Mouse (Mus musculus): ENCODE data around the gene Thoc7. TPM values are rescaled to one million over a fixed set of nuclear protein-coding genes. Genes with fewer than 3 reads are reported as not detected.

The Thoc7 gene
- total RNA-seq, 4 experiments from 2014 or later: 81.7 to 95.6 (median 93.9) TPM

DNA sequence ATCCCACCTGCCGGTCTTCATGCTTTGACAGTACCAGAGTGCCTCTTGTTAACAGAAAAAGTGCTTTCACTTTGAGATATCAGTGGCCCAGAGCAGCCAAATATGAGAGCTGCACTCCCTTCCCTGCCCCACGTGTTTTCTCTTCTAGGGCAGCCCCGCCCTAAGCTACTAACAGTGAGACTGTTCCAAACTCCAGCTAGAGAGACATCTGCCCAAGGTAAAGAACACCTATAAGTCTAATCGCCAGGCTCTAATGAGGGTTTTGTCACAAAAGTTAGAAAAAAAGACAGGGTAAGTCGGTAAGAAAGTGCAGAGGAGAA is 27.6 kb downstream of the Thoc7 start:
- DNase-seq (ENCODE audit: low spot score in 2 of 2): no peak

DNA sequence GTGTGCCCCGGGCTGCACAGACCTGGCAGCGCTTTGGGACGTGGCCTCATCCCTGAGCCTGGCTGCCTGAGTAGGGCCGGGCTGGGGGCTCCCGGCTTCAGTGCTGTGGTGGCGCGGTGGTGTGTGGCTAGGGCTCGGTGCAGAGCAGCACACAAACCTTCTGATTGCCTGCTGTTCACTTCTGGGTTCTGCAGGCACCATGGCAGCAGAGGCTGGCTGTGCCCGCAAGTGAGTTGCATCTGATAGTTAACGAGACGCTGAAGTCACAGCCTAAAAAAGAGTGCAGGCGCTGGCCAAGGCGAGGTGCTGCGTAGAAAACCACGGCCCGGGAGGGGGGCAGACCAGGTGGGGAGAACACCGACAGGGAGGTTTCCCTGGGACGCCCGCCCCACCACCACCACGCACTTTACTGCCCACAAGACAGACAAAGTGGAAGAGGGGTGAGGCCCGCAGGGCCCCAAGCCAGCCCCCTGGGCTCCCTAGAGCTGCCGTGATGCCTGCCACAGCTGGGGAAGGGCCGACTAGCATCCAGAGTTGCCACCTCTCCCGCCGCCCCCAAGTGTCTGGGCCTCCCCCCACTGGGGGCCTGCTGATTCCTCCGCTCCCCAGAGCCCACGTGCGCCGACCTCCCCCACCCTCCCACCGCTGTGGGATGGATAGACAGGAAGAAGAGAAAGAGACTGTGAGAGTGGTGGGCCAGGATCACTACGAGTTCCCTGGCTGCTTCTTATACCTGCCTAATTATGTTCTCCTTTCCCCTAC is 28.2 kb downstream of the Thoc7 start:
- DNase-seq (ENCODE audit: low spot score in 2 of 2): no peak

DNA sequence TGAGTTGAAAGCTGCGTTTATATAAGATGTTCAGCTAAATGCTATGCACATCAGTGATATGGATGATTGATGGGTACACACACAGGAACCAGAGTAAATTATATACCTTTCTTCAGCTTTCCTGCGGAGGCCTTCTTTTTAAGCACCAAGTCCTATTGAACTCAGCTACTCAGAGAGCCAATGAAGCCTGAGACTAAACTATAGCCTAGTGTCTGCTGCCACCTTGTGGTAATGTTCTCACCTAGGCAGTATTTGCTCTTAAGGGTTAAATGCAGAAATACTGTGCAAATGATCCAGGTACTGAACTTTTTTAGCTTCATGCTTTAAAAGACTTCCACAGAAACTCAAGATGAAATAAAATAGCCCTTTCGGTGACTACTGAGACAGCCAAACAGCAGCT is 44.0 kb downstream of the Thoc7 start:
- peak in 1 of 2 experiments; percentile 36 for DNase-seq (ENCODE audit: low spot score in 2 of 2)

DNA sequence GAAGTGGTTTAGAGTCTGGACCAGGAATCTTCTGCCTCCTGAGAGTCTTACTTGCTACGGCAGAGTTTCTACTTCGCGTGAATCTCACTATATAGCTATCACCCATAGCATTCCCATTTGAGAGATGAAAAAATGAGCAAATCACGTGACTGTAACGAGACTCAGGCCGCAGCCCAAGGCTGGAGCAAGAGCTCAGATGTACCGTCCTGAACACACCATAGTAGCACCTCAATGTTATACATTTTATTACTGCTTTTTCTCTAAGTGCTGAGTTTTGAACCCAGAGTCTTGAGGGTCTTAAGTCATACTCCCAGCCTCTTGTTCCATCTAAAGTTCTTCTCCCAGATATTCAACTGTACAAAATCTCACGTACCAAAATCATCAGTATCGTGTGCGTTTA is 44.4 kb downstream of the Thoc7 start:
- DNase-seq (ENCODE audit: low spot score in 2 of 2): no peak

DNA sequence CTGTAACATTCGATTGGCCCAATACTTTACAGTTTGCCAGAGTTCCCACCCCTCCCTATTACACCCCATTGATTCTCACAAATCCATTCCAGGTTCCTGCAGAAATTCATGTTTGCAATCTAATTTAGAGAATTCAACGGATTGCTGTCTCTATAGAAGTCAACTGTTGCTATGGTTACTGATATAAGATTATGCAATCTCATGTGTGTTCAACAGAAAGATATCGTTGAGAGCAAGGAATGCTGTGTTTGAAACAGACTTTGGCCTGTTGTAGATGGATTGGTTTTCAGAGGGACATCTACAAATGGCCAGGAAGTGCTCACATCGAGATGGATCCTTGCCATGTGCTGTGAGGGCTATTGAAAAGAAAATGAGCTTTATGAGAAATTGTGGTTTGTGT is 46.4 kb downstream of the Thoc7 start:
- DNase-seq (ENCODE audit: low spot score in 2 of 2): no peak

DNA sequence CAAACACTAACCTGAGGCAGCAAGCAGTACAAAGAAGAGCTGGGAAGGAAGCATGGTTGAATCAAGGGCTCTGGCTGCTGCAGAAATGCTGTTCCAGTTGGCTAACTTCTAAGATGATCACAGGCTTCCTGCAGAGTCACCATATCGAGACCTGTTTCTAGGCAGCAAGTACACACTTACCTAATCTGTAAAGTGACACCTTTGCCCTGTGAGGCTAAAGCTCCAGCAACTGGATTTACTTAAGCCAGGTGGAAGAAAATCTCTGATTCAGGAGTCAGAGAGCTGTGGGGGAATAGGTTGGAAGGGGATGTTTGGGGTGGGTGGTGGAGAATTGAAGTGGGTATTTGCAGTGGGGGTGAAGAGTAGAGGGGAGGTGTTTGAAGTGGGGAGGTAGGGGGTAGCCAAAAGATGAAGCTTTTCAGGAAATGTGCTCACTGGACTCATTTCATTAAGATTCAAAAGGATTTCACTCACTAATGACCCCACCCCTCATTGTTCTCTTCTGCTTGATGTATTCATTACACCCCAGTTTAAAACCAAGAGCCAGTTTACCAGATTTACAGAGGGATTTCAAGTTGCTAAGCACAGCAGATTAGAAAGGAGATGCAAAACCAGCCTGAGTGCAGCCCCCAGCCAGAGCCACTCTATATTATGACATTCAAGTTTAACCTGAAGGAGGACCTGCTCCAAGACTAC is 47.1 kb downstream of the Thoc7 start, which contains the start of gene Gm281:
TSS of gene Gm281 (minus strand) at position 92 of the 696 bp plus-strand sequence.
- DNase-seq (ENCODE audit: low spot score in 2 of 2): no peak

DNA sequence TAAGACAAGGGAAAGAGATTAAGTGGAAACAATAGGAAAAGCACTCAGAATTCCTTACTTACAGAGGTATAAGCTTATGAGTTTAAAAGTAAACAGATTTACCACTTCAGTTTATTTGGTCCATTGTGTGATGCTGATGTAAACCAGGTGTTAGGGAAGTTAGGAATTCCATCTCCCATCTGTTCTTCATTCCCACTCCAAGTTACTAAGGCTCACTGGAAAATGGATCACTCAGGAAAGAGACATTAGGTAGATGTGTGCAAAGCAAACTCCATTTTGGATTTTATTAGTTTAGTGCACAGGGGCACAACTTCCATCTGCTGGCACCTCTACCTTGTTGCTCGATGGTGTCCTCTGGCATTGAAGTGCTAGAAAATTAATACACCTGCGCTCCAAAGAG is 51.5 kb downstream of the Thoc7 start:
- DNase-seq (ENCODE audit: low spot score in 2 of 2): no peak

DNA sequence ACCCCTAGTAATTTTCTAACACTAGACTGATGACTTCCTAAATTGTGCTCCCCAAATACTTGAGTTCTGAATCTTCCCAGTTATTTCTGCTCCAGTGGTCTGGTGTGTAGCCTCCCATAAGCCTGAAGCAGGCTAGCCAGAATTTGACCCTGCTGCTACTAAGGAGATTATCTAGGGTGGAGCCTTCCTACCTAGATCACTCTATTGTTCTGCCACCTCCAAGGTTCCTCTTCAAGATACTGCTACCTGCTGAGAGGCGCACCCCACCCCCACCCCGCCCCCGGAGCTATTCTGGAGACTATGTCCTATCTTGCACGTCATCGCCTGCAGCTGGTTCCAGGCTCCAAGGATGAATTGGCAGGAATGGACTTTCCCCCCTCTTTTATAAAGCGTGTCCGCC is 54.5 kb downstream of the Thoc7 start:
- DNase-seq (ENCODE audit: low spot score in 2 of 2): no peak

DNA sequence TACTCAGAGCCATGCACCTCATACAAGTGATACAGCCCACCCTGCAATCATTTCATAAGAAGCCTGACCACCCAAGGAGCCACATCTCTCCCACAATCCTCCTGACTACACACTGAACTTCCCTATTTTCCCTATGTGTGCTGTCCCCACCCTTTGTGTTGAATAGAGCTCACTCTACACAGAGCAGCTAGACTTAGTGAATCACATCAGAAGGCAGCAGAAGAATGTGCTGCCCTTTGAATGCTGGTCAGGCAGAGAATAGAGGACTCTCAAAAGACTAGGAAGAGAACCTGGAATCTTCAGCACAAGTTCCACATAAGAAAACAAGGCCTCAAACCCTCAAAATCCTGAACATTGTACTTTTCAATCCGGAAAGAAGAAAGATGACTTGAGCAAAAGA is 55.2 kb downstream of the Thoc7 start:
- no peak for DNase-seq (ENCODE audit: low spot score in 2 of 2)

DNA sequence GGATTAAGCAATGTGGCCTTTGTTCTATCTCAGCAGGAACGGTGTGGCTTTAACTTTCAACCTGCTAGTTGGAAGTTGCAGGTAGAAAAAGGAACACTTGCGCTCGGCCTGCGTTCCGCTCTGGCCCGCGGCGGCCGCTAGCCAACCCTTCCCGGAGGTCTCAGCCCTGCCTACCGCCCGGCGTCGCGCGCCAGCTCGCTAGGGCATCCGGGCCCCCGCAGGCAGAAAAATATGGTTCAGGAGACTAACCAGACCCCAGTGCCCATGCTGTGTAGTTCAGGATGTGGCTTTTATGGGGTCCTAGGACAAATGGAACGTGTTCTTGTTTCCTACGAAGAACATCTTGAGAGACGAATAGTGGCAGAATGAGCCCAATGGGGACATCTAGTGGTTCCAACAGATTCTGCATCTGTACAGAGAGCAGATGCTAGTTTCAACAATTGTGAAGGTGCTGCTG is 60.0 kb downstream of the Thoc7 start:
- DNase-seq (ENCODE audit: low spot score in 2 of 2): peak; percentile 27 to 50

Other genes starting within 250 kb of the Thoc7 start
- not detected for gene Gm281, start 47.4 kb downstream of the Thoc7 start, total RNA-seq (2022)
- 10 to 100 TPM; 25.6 to 29.9 (median 28.8) TPM for gene Atxn7, start 412 bp downstream of the Thoc7 start, total RNA-seq (2022)
- 100 to 1,000 TPM in 3 of 4 experiments, 10 to 100 TPM in 1; 99.6 to 113 (median 101) TPM for gene Psmd6, start 159.1 kb upstream of the Thoc7 start, total RNA-seq (2022)
- not detected for gene Olfr720, start 225.0 kb upstream of the Thoc7 start, total RNA-seq (2022)